Mouse (Mus musculus) urinary bladder, postnatal 36 days (tissue): Measurements from ENCODE around the gene Gm29289.
"Not testable (repeated sequence)": the region's sequence is repeated elsewhere in the genome, so short reads cannot be mapped to it uniquely, and the experiment has no call there.

Experiments
- DNase-seq, 2 experiments: peaks; one replicate each; pipeline ENCODE4 v3.0.0; 2022; ENCODE audit warnings: low spot score in 2 of 2, mixed read lengths in 1 of 2

Gene Gm29289

GRCm38 (mm10) chrY:2932282-2932681 is at the start of gene Gm29289:
Gm29289 (plus strand) TSS chrY:2932582.
- DNase-seq = not testable (repeated sequence)

DNA sequence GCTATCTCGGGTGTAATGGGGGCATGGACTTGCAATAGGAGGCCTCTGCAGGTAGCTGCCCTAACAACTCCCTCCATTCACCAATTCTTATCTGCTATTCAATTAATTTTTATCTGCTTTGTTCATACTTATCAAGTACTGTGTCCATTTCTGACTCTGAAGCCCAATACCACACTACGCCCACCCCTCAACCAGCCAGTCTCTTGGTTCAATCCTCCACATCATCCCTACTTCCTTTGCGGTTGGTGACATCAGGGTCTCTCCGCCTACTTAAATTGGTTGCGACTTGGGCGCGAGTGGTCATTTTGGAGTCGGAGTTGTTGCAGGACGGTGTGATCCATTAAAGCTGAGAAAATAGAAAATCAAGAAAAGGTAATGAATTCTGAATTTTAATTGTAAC is 31.7 kb upstream of the Gm29289 start, which contains the start of gene Gm10352:
TSS of gene Gm10352 (plus strand) at position 301 of the 400 bp plus-strand sequence.
- not testable (repeated sequence) for DNase-seq
